Mouse (Mus musculus): Measurements from ENCODE around the gene Tas1r1. TPM values are rescaled to one million over a fixed set of nuclear protein-coding genes. Genes with fewer than 3 reads are reported as not detected.

Tas1r1 gene
- polyA plus RNA-seq, 1 experiment = 0.10 TPM

DNA sequence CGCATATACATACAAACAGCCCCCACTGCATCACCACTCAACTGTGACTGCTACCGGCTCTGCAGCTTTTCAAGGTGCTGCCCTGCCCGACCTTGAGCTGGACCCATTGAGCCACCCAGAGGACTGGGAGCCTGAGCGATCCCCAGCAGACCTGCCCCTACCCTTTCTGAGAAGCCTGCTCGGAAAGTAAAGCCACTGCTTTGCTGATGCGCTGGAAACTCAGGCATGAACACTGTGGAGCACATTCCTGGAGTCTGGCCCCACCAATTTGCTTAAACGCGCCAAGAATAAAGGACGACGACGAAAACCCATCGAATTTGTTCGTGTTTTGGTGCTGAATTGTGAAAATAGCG, 30.2 kb downstream of the Tas1r1 start:
- WGBS = under 1% methylated on average over 14 of the region's 14 CpGs
- H3K4me1 ChIP-seq (ENCODE audit: control insufficient read depth, insufficient read depth, low read length) = peaks cover 17% of the 10 kb centered on the region
- peak; percentile 41 to 49 for DNase-seq
- TF ChIP-seq POLR2A (IDR thresholded peaks at IDR 0.05; ENCODE audit: borderline replicate concordance, insufficient read depth, low read length) = no peak
- no peak for TF ChIP-seq CTCF (IDR thresholded peaks at IDR 0.05; ENCODE audit: borderline replicate concordance, insufficient read depth, low read depth, low read length)
- H3K27ac ChIP-seq (ENCODE audit: insufficient read depth, low read length) = peak overlapping the region; percentile 56; the same call in 1 of the 2 replicates
- H3K27me3 ChIP-seq (ENCODE audit: control insufficient read depth, insufficient read depth, low read length) = no peaks in the 10 kb centered on the region
- peak overlapping the region; percentile 89 for H3K4me3 ChIP-seq (replicated peaks; ENCODE audit: insufficient read depth, low read depth, low read length)

DNA sequence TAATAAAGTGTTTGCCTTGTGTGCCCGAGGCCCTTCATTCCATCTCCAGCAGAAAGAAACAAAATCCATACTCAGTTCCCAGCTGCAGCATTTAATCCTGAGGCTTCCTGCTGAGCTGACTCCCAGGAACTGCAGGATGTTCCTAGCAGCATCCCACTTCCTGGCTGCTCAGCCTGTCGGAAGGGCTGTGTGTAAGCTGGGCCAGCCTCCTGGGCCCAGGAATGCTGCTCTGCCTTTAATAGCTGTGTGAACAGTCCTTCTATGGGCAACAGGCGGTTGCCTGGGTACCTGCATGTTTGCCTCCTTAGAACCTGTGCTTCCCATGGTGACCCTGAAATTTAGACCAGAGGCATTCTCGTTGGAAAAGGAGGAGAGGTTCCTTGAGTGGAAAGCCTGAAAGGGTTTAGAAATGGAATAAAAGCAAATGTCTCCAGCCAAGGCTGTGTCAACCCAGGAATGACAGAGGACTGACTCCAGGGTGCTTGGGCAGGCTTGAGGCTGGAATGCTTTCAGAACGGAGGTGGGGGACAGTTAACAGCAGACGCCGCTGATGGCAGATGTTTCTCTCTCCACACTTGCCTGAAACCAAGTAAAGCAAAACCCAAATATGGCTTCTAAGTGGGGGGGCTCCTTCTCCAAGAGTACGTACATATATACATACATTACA, 30.8 kb downstream of the Tas1r1 start:
- Histone ChIP-seq H3K27ac (ENCODE audit: insufficient read depth, low read length) (no peak overlapping the region), H3K4me1 (ENCODE audit: control insufficient read depth, insufficient read depth, low read length) (peaks cover 12% of the 10 kb centered on the region), H3K4me3 (replicated peaks; ENCODE audit: insufficient read depth, low read depth, low read length) (peak overlapping the region; percentile 89), H3K27me3 (ENCODE audit: control insufficient read depth, insufficient read depth, low read length) (no peaks in the 10 kb centered on the region)
- whole genome bisulfite sequencing = 28% methylated on average over 8 of the region's 8 CpGs
- TF ChIP-seq CTCF (IDR thresholded peaks at IDR 0.05; ENCODE audit: borderline replicate concordance, insufficient read depth, low read depth, low read length) = no peak
- no peak for TF ChIP-seq POLR2A (IDR thresholded peaks at IDR 0.05; ENCODE audit: borderline replicate concordance, insufficient read depth, low read length)
- peak in 1 of 2 experiments; percentile 31 for DNase-seq

DNA sequence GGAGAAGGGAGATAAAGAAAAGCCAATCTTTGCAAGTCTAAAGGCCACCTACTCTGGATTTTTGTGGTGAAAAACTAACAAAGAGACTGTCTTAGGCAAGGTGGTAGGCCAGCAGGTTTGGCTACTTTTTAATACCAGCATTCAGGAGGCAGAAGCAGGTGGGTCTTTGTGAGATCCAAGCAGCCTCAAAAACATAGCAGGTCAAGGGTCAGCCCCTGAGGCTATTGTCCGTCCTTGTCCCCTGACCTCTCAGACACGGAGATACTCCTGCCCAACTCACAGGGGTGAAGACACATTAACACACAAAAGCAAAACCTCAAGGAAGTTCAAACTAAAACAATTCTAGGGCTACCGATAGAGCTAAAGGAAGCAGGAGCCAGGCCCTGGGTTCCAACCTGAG, 31.6 kb downstream of the Tas1r1 start:
- DNase-seq = no peak
- Histone ChIP-seq H3K27me3 (ENCODE audit: control insufficient read depth, insufficient read depth, low read length) (no peaks in the 10 kb centered on the region), H3K4me3 (replicated peaks; ENCODE audit: insufficient read depth, low read depth, low read length) (no peak overlapping the region), H3K4me1 (ENCODE audit: control insufficient read depth, insufficient read depth, low read length) (peaks cover 5% of the 10 kb centered on the region), H3K27ac (ENCODE audit: insufficient read depth, low read length) (no peak overlapping the region)
- WGBS = 71% methylated on average over 3 of the region's 3 CpGs
- TF ChIP-seq POLR2A (IDR thresholded peaks at IDR 0.05; ENCODE audit: borderline replicate concordance, insufficient read depth, low read length) (no peak), CTCF (IDR thresholded peaks at IDR 0.05; ENCODE audit: borderline replicate concordance, insufficient read depth, low read depth, low read length) (no peak)

DNA sequence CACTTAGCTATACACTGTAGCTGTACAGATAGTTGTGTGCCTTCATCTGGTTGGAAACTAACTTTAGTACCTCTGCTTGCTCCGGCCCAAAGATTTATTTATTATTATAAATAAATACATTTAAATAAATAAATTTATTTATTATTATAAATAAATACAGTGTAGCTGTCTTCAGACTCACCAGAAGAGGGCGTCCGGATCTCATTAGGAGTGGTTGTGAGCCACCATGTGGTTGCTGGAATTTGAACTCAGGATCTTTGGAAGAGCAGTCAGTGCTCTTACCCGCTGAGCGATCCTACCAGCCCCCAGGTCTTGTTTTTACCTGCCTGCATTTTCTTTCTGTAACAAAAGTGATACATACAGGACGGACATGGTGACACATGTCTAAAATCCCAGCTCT, 32.2 kb downstream of the Tas1r1 start:
- no peak for DNase-seq
- no peak for TF ChIP-seq POLR2A (IDR thresholded peaks at IDR 0.05; ENCODE audit: borderline replicate concordance, insufficient read depth, low read length)
- TF ChIP-seq CTCF (IDR thresholded peaks at IDR 0.05; ENCODE audit: borderline replicate concordance, insufficient read depth, low read depth, low read length) = peak; percentile 10; the same call in 1 of the 2 replicates
- no peaks in the 10 kb centered on the region for H3K27me3 ChIP-seq (ENCODE audit: control insufficient read depth, insufficient read depth, low read length)
- peaks cover 5% of the 10 kb centered on the region for H3K4me1 ChIP-seq (ENCODE audit: control insufficient read depth, insufficient read depth, low read length)
- no peak overlapping the region for H3K4me3 ChIP-seq (replicated peaks; ENCODE audit: insufficient read depth, low read depth, low read length)
- no peak overlapping the region for H3K27ac ChIP-seq (ENCODE audit: insufficient read depth, low read length)
- 81% methylated on average over 6 of the region's 6 CpGs for WGBS

DNA sequence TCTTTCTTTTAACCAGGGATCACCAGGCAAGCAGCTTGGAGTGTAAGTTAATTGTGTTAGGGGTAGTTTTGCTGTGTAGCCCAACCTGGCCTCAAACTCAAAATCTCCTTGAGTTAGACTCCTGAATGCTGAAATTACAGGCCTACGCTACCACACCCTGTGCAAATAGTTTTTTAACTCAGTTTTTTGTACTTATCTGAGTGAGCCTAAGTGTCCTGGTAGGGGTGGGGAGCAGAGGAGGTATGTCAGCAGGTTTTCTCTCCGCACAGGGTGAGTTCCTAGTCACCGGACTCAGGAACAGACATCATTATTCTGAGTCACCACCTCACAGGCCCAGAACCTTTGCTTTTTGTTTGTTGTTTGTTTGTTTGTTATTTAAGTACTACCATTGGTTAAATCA, 36.3 kb downstream of the Tas1r1 start:
- no peak overlapping the region for H3K4me3 ChIP-seq (replicated peaks; ENCODE audit: insufficient read depth, low read depth, low read length)
- WGBS = 96% methylated on average over 3 of the region's 3 CpGs
- no peaks in the 10 kb centered on the region for H3K27me3 ChIP-seq (ENCODE audit: control insufficient read depth, insufficient read depth, low read length)
- TF ChIP-seq POLR2A (IDR thresholded peaks at IDR 0.05; ENCODE audit: borderline replicate concordance, insufficient read depth, low read length) (no peak), CTCF (IDR thresholded peaks at IDR 0.05; ENCODE audit: borderline replicate concordance, insufficient read depth, low read depth, low read length) (no peak)
- no peak for DNase-seq
- no peak overlapping the region for H3K27ac ChIP-seq (ENCODE audit: insufficient read depth, low read length)
- H3K4me1 ChIP-seq (ENCODE audit: control insufficient read depth, insufficient read depth, low read length) = no peaks in the 10 kb centered on the region; the same call in 1 of the 2 replicates

DNA sequence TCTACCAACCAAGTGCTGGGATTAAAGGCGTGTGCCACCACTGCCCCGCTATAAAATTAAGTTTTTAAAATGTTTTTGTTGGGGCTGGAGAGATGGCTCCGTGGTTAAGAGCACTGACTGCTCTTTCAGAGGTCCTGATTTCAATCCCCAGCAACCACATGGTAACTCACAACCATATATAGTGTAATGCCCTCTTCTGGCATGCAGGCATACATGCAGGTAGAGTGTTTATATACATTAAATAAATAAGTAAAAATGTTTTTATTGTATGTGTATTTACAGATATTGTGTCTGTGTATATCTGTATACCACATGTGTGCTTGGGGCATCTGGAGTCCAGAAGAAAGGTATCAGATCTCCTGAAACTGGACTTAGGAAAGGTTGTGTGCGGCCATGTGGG, 37.0 kb downstream of the Tas1r1 start:
- Histone ChIP-seq H3K27ac (ENCODE audit: insufficient read depth, low read length) (no peak overlapping the region), H3K4me1 (ENCODE audit: control insufficient read depth, insufficient read depth, low read length) (no peaks in the 10 kb centered on the region; the same call in 1 of the 2 replicates), H3K4me3 (replicated peaks; ENCODE audit: insufficient read depth, low read depth, low read length) (no peak overlapping the region), H3K27me3 (ENCODE audit: control insufficient read depth, insufficient read depth, low read length) (no peaks in the 10 kb centered on the region)
- no peak for TF ChIP-seq CTCF (IDR thresholded peaks at IDR 0.05; ENCODE audit: borderline replicate concordance, insufficient read depth, low read depth, low read length)
- no peak for TF ChIP-seq POLR2A (IDR thresholded peaks at IDR 0.05; ENCODE audit: borderline replicate concordance, insufficient read depth, low read length)
- 69% methylated on average over 4 of the region's 4 CpGs for WGBS
- no peak for DNase-seq

DNA sequence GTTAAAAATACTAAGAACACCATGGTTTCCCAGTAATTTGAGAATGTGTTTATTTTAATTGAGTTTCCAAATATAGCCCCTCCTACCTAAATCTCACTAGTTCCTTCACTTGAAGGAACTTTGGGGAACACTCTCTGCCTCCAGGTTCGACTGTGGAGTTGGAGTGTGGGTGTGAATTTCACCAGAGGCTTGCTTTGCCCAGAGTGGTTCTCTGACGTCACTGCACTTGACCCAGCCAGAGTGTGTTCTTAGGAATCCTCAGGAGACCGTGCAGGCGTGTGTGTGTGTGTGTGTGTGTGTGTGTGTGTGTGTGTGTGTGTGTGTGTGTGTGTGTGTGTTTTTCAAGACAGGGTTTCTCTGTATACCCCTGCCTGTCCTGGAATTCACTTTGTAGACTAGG, 37.5 kb downstream of the Tas1r1 start:
- TF ChIP-seq POLR2A (IDR thresholded peaks at IDR 0.05; ENCODE audit: borderline replicate concordance, insufficient read depth, low read length) = no peak
- no peak for TF ChIP-seq CTCF (IDR thresholded peaks at IDR 0.05; ENCODE audit: borderline replicate concordance, insufficient read depth, low read depth, low read length)
- no peak for DNase-seq
- no peak overlapping the region for H3K27ac ChIP-seq (ENCODE audit: insufficient read depth, low read length)
- H3K27me3 ChIP-seq (ENCODE audit: control insufficient read depth, insufficient read depth, low read length) = no peaks in the 10 kb centered on the region
- WGBS = 41% methylated on average over 4 of the region's 4 CpGs
- no peak overlapping the region for H3K4me3 ChIP-seq (replicated peaks; ENCODE audit: insufficient read depth, low read depth, low read length)
- no peaks in the 10 kb centered on the region; the same call in 1 of the 2 replicates for H3K4me1 ChIP-seq (ENCODE audit: control insufficient read depth, insufficient read depth, low read length)

DNA sequence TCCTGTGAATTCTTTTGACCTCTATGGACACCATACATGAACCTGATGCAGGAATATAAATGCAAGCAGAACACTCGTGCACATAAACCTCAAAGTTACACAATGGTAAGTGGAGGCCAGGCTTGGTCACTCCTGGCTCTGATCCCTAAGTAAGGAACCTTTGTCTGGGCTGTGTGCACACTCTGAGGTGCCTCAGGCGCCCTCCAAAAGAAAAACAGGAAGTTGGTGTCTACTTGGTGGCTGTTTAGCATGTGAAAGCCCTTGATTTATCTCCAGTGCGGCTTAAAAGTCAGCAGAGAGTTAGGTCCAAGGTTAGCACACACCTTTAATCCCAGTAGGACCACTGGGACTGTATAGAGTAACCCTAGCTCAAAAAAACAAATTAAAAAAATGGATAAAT, 38.9 kb downstream of the Tas1r1 start:
- WGBS = 86% methylated on average over 3 of the region's 3 CpGs
- Histone ChIP-seq H3K27me3 (ENCODE audit: control insufficient read depth, insufficient read depth, low read length) (no peaks in the 10 kb centered on the region), H3K27ac (ENCODE audit: insufficient read depth, low read length) (no peak overlapping the region), H3K4me1 (ENCODE audit: control insufficient read depth, insufficient read depth, low read length) (no peaks in the 10 kb centered on the region; the same call in 1 of the 2 replicates), H3K4me3 (replicated peaks; ENCODE audit: insufficient read depth, low read depth, low read length) (no peak overlapping the region)
- no peak for TF ChIP-seq CTCF (IDR thresholded peaks at IDR 0.05; ENCODE audit: borderline replicate concordance, insufficient read depth, low read depth, low read length)
- no peak for TF ChIP-seq POLR2A (IDR thresholded peaks at IDR 0.05; ENCODE audit: borderline replicate concordance, insufficient read depth, low read length)
- DNase-seq = no peak
